Comparison of ENCODE assay signal across 9 mouse cellular contexts in genomic region chr11:121680750-121681149, GRCm38 (mm10). TPM values are rescaled to one million over a fixed set of nuclear protein-coding genes. Genes with fewer than 3 reads are reported as not detected.
A peak's percentile ranks its signal among the peaks of the same experiment; 100 is the strongest.
DNase-seq lines count a peak whose midpoint lies in the region; ATAC-seq lines count a peak whose summit lies in the region.
"Had no signal": no experiment of that assay in that cellular context is flagged by ENCODE, and none has a peak within 500 bp of the region (broad histone marks: within the 10 kb centered on the region; RNA-seq: fewer than 3 reads in every experiment).

No protein-coding gene starts in this region.

- no peak overlapping the region for H3K4me3 ChIP-seq in kidney, embryonic 14.5 days (ENCODE audit: low read length)
- no peak overlapping the region for H3K4me3 ChIP-seq in midbrain, embryonic 15.5 days
- H3K4me3 ChIP-seq: embryonic facial prominence, embryonic 12.5 days had no signal

- WGBS in kidney, embryonic 14.5 days: 65% methylated on average over 5 of the region's 5 CpGs
- 87% methylated on average over 5 of the region's 5 CpGs for WGBS in midbrain, embryonic 15.5 days

- no peaks in the 10 kb centered on the region for H3K36me3 ChIP-seq in kidney, embryonic 14.5 days (ENCODE audit: control insufficient read depth, insufficient read depth, low read length)
- H3K36me3 ChIP-seq in midbrain, embryonic 15.5 days (replicated peaks): no peaks in the 10 kb centered on the region
- H3K36me3 ChIP-seq: embryonic facial prominence, embryonic 12.5 days had no signal

- DNase-seq in kidney, postnatal 25 days: peak; percentile 47 to 56
- DNase-seq in R1 (ENCODE audit: low read depth, low spot score): peak; percentile 47
- no peak for DNase-seq in layer of hippocampus, postnatal 36 days
- DNase-seq in layer of hippocampus, adult 9-10 months (ENCODE audit: low spot score): no peak

- H3K27ac ChIP-seq in kidney, embryonic 14.5 days (ENCODE audit: low read depth, low read length): no peak overlapping the region
- H3K27ac ChIP-seq in midbrain, embryonic 15.5 days: no peak overlapping the region
- H3K27ac ChIP-seq: embryonic facial prominence, embryonic 12.5 days had no signal

- no peak for ATAC-seq in kidney, embryonic 14.5 days (ENCODE audit: low FRiP score, low TSS enrichment)
- peak; percentile 97 for ATAC-seq in granulocyte monocyte progenitor cell, adult 5-6 weeks (replicated peaks; ENCODE audit: poor library complexity, severe bottlenecking)
- peak; percentile 89 for ATAC-seq in megakaryocyte-erythroid progenitor cell, adult 5-6 weeks (replicated peaks; ENCODE audit: low FRiP score, low TSS enrichment, poor library complexity, severe bottlenecking)
- ATAC-seq in midbrain, embryonic 15.5 days (replicated peaks): no peak

- peaks cover 3% of the 10 kb centered on the region; the same call in 1 of the 2 replicates for H3K9me3 ChIP-seq in kidney, embryonic 14.5 days (ENCODE audit: control insufficient read depth, low read length)
- H3K9me3 ChIP-seq in midbrain, embryonic 15.5 days: no peaks in the 10 kb centered on the region
- H3K9me3 ChIP-seq: embryonic facial prominence, embryonic 12.5 days had no signal

- H3K27me3 ChIP-seq in kidney, embryonic 14.5 days (ENCODE audit: control insufficient read depth, insufficient read depth, low read length): no peaks in the 10 kb centered on the region
- no peaks in the 10 kb centered on the region for H3K27me3 ChIP-seq in midbrain, embryonic 15.5 days (replicated peaks)
- H3K27me3 ChIP-seq: embryonic facial prominence, embryonic 12.5 days had no signal

- no peak overlapping the region for H3K4me2 ChIP-seq in kidney, embryonic 14.5 days (replicated peaks; ENCODE audit: low read depth, low read length)
- H3K4me2 ChIP-seq in midbrain, embryonic 15.5 days: no peak overlapping the region
- H3K4me2 ChIP-seq: embryonic facial prominence, embryonic 12.5 days had no signal

- H3K9ac ChIP-seq in kidney, embryonic 14.5 days (ENCODE audit: low read depth, low read length): no peak overlapping the region
- no peak overlapping the region for H3K9ac ChIP-seq in midbrain, embryonic 15.5 days
- H3K9ac ChIP-seq: embryonic facial prominence, embryonic 12.5 days had no signal

- 0 out of 2 replicates have a peak, but pooled peaks cover under 1% of the 10 kb centered on the region for H3K4me1 ChIP-seq in kidney, embryonic 14.5 days (ENCODE audit: control insufficient read depth, insufficient read depth, low read length)
- H3K4me1 ChIP-seq in midbrain, embryonic 15.5 days: no peaks in the 10 kb centered on the region
- H3K4me1 ChIP-seq: embryonic facial prominence, embryonic 12.5 days had no signal

RNA-seq across cellular contexts. Expression of gene B3gntl1, which starts 7.8 kb away (rescaled TPM):
- 5.6 and 7.6 TPM in 2 replicates for polyA plus RNA-seq in kidney, embryonic 14.5 days (2014; fragmentation: Nextera tagmentation; extraction: Ambion mirVana)
- 4.9 and 6.7 TPM in 2 replicates for total RNA-seq in granulocyte monocyte progenitor cell, adult 5-6 weeks (2014; fragmentation: Nextera tagmentation)
- total RNA-seq in granulocyte monocyte progenitor cell, adult 5-6 weeks (2017): 7.5 and 8.9 TPM in 2 replicates
- total RNA-seq in megakaryocyte-erythroid progenitor cell, adult 5-6 weeks (2014; fragmentation: Nextera tagmentation): 7.4 and 11.1 TPM in 2 replicates
- total RNA-seq in megakaryocyte-erythroid progenitor cell, adult 5-6 weeks (2017): 8.2 and 8.8 TPM in 2 replicates
- 1 to 10 TPM; 6.2 to 8.7 TPM for total RNA-seq in layer of hippocampus, postnatal 36 days (2021)
- 7.3 and 8.2 TPM in 2 replicates for polyA plus RNA-seq in midbrain, embryonic 15.5 days (2015; fragmentation: Nextera tagmentation; extraction: Ambion mirVana)

RNA-seq across cellular contexts. Expression of gene Metrnl, which starts 20.6 kb away (rescaled TPM):
- polyA plus RNA-seq in kidney, embryonic 14.5 days (2014; fragmentation: Nextera tagmentation; extraction: Ambion mirVana): 15.6 and 18.3 TPM in 2 replicates
- total RNA-seq in granulocyte monocyte progenitor cell, adult 5-6 weeks (2014; fragmentation: Nextera tagmentation): not detected in 2 replicates
- 0.82 and 2.4 TPM in 2 replicates for total RNA-seq in granulocyte monocyte progenitor cell, adult 5-6 weeks (2017)
- not detected in 2 replicates for total RNA-seq in megakaryocyte-erythroid progenitor cell, adult 5-6 weeks (2014; fragmentation: Nextera tagmentation)
- total RNA-seq in megakaryocyte-erythroid progenitor cell, adult 5-6 weeks (2017): 1.6 TPM in 1 of 2 replicates, not detected in the other
- 10 to 100 TPM in 1 of 2 experiments, 1 to 10 TPM in 1; 9.2 to 10.2 TPM for total RNA-seq in layer of hippocampus, postnatal 36 days (2021)
- polyA plus RNA-seq in midbrain, embryonic 15.5 days (2015; fragmentation: Nextera tagmentation; extraction: Ambion mirVana): 14.1 and 16.7 TPM in 2 replicates

Comparison
In these comparisons a context has a peak if more than half of its experiments do, and no peak if none do; other contexts are left out.
1. DNase-seq: peak in kidney, postnatal 25 days (2 of 2) and R1 (single experiment); none in layer of hippocampus, postnatal 36 days (0 of 2) and layer of hippocampus, adult 9-10 months (single experiment).
2. ATAC-seq: peak in granulocyte monocyte progenitor cell, adult 5-6 weeks (single experiment) and megakaryocyte-erythroid progenitor cell, adult 5-6 weeks (single experiment); none in kidney, embryonic 14.5 days (single experiment) and midbrain, embryonic 15.5 days (single experiment).